ENCODE assay signal across 20 mouse cellular contexts in genomic region chr1:162660276-162660860, GRCm38 (mm10). TPM values are rescaled to one million over a fixed set of nuclear protein-coding genes. Genes with fewer than 3 reads are reported as not detected.
DNase-seq lines count a peak whose midpoint lies in the region; ATAC-seq lines count a peak whose summit lies in the region.
"Had no signal": no experiment of that assay in that cellular context is flagged by ENCODE, and none has a peak within 500 bp of the region (broad histone marks: within the 10 kb centered on the region; RNA-seq: fewer than 3 reads in every experiment).

No protein-coding gene starts in this region.

- H3K4me1 ChIP-seq in heart, embryonic 12.5 days (replicated peaks), result no peaks in the 10 kb centered on the region
- peaks cover under 1% of the 10 kb centered on the region; the same call in 1 of the 2 replicates for H3K4me1 ChIP-seq in forebrain, embryonic 15.5 days
- no peaks in the 10 kb centered on the region for H3K4me1 ChIP-seq in kidney, embryonic 16.5 days (ENCODE audit: insufficient read depth, low read length)
- 0 out of 2 replicates have a peak, but pooled peaks cover under 1% of the 10 kb centered on the region for H3K4me1 ChIP-seq in midbrain, embryonic 11.5 days (ENCODE audit: control insufficient read depth, insufficient read depth, low read length)
- H3K4me1 ChIP-seq: limb, embryonic 12.5 days had no signal

- WGBS in heart, embryonic 12.5 days, result 64% methylated on average over 11 of the region's 11 CpGs
- WGBS in forebrain, embryonic 15.5 days, result 84% methylated on average over 11 of the region's 11 CpGs
- 83% methylated on average over 11 of the region's 11 CpGs for WGBS in kidney, embryonic 16.5 days
- WGBS in midbrain, embryonic 11.5 days, result 92% methylated on average over 11 of the region's 11 CpGs

- no peaks in the 10 kb centered on the region for H3K27me3 ChIP-seq in heart, embryonic 12.5 days (replicated peaks)
- no peaks in the 10 kb centered on the region for H3K27me3 ChIP-seq in forebrain, embryonic 15.5 days
- no peaks in the 10 kb centered on the region for H3K27me3 ChIP-seq in kidney, embryonic 16.5 days (ENCODE audit: insufficient read depth, low read length)
- H3K27me3 ChIP-seq in midbrain, embryonic 11.5 days (ENCODE audit: control insufficient read depth, insufficient read depth, low read length), result no peaks in the 10 kb centered on the region
- H3K27me3 ChIP-seq: hindbrain, embryonic 12.5 days; limb, embryonic 12.5 days; neural tube, embryonic 15.5 days had no signal

- no peak for ATAC-seq in heart, embryonic 12.5 days (ENCODE audit: insufficient number of reproducible peaks, low FRiP score)
- ATAC-seq in forebrain, embryonic 15.5 days (replicated peaks), result no peak
- ATAC-seq in kidney, embryonic 16.5 days (ENCODE audit: low FRiP score, low TSS enrichment), result no peak
- no peak for ATAC-seq in midbrain, embryonic 11.5 days (ENCODE audit: low FRiP score)
- ATAC-seq: intestine, postnatal 0 days had no signal

- intact Hi-C loops in gastrocnemius, postnatal 36 days (cut with DNase I), result loop anchor here (10.0 kb wide), 1 partner anchor 306 kb away; no protein-coding TSS in a partner anchor

- H3K9me3 ChIP-seq in heart, embryonic 12.5 days (replicated peaks), result no peaks in the 10 kb centered on the region
- no peaks in the 10 kb centered on the region for H3K9me3 ChIP-seq in forebrain, embryonic 15.5 days
- H3K9me3 ChIP-seq in kidney, embryonic 16.5 days (ENCODE audit: low read length), result no peaks in the 10 kb centered on the region
- no peaks in the 10 kb centered on the region for H3K9me3 ChIP-seq in midbrain, embryonic 11.5 days (ENCODE audit: control insufficient read depth, low read length)
- H3K9me3 ChIP-seq: G1E; hindbrain, embryonic 12.5 days; limb, embryonic 12.5 days; neural tube, embryonic 15.5 days had no signal

- H3K4me3 ChIP-seq in heart, embryonic 12.5 days, result no peak overlapping the region
- no peak overlapping the region for H3K4me3 ChIP-seq in forebrain, embryonic 15.5 days
- H3K4me3 ChIP-seq in kidney, embryonic 16.5 days (ENCODE audit: low read length), result no peak overlapping the region
- no peak overlapping the region for H3K4me3 ChIP-seq in midbrain, embryonic 11.5 days (ENCODE audit: low read depth, low read length)
- H3K4me3 ChIP-seq: erythroblast, embryonic 14.5 days; hindbrain, embryonic 12.5 days; limb, embryonic 12.5 days; neural tube, embryonic 15.5 days had no signal

- peak; percentile 95 for DNase-seq in heart, adult 11 months
- DNase-seq in 416B (ENCODE audit: low read depth), result peak; percentile 64
- DNase-seq in adrenal gland, postnatal 14 days, result peak; percentile 62
- DNase-seq in gastrocnemius, postnatal 36 days, result peak; percentile 40 to 57
- DNase-seq in midbrain, embryonic 11.5 days (ENCODE audit: low spot score, missing footprints), result no peak
- DNase-seq: kidney, postnatal 36 days; right cerebral cortex, postnatal 14 days; thymus, postnatal 14 days had no signal

- H3K36me3 ChIP-seq in heart, embryonic 12.5 days, result no peaks in the 10 kb centered on the region
- H3K36me3 ChIP-seq in forebrain, embryonic 15.5 days, result no peaks in the 10 kb centered on the region
- no peaks in the 10 kb centered on the region for H3K36me3 ChIP-seq in kidney, embryonic 16.5 days (ENCODE audit: insufficient read depth, low read length)
- no peaks in the 10 kb centered on the region for H3K36me3 ChIP-seq in midbrain, embryonic 11.5 days (ENCODE audit: control insufficient read depth, insufficient read depth, low read length)
- H3K36me3 ChIP-seq: G1E; hindbrain, embryonic 12.5 days; limb, embryonic 12.5 days; neural tube, embryonic 15.5 days had no signal

- H3K4me2 ChIP-seq in heart, embryonic 12.5 days, result no peak overlapping the region
- no peak overlapping the region for H3K4me2 ChIP-seq in forebrain, embryonic 15.5 days (replicated peaks)
- no peak overlapping the region for H3K4me2 ChIP-seq in kidney, embryonic 16.5 days (replicated peaks; ENCODE audit: low read depth, low read length)
- H3K4me2 ChIP-seq in midbrain, embryonic 11.5 days, result no peak overlapping the region
- H3K4me2 ChIP-seq: hindbrain, embryonic 12.5 days; limb, embryonic 12.5 days; neural tube, embryonic 15.5 days had no signal

- H3K9ac ChIP-seq in heart, embryonic 12.5 days, result no peak overlapping the region
- no peak overlapping the region for H3K9ac ChIP-seq in forebrain, embryonic 15.5 days (replicated peaks)
- no peak overlapping the region for H3K9ac ChIP-seq in kidney, embryonic 16.5 days (replicated peaks; ENCODE audit: low read length)
- H3K9ac ChIP-seq in midbrain, embryonic 11.5 days (ENCODE audit: low read length), result no peak overlapping the region
- H3K9ac ChIP-seq: hindbrain, embryonic 12.5 days; limb, embryonic 12.5 days; neural tube, embryonic 15.5 days had no signal

- no peak overlapping the region for H3K27ac ChIP-seq in heart, embryonic 12.5 days (ENCODE audit: poor library complexity, severe bottlenecking)
- H3K27ac ChIP-seq in forebrain, embryonic 15.5 days (replicated peaks), result no peak overlapping the region
- H3K27ac ChIP-seq in kidney, embryonic 16.5 days (ENCODE audit: low read length), result no peak overlapping the region
- no peak overlapping the region for H3K27ac ChIP-seq in midbrain, embryonic 11.5 days (ENCODE audit: low read depth, low read length)
- H3K27ac ChIP-seq: hindbrain, embryonic 12.5 days; limb, embryonic 12.5 days; neural tube, embryonic 15.5 days had no signal

RNA-seq across cellular contexts. Expression of gene Myocos, which starts 2.3 kb away (rescaled TPM):
- polyA plus RNA-seq in heart, embryonic 12.5 days (2016; fragmentation: Nextera tagmentation; extraction: Ambion mirVana), result not detected in 2 replicates
- not detected in 2 replicates for total RNA-seq in adrenal gland, postnatal 14 days (2021)
- not detected for total RNA-seq in gastrocnemius, postnatal 36 days (2021)
- polyA plus RNA-seq in forebrain, embryonic 15.5 days (2015; fragmentation: Nextera tagmentation; extraction: Ambion mirVana), result not detected in 2 replicates
- polyA plus RNA-seq in kidney, embryonic 16.5 days (2015; fragmentation: Nextera tagmentation; extraction: Ambion mirVana), result not detected in 2 replicates
- not detected in 2 replicates for polyA plus RNA-seq in midbrain, embryonic 11.5 days (2014; fragmentation: Nextera tagmentation; extraction: Ambion mirVana)
- total RNA-seq: G1E; gastrocnemius, postnatal 4 days; layer of hippocampus, postnatal 25 days had no signal
- polyA plus RNA-seq: cortical plate, adult 2 months; erythroblast, embryonic 14.5 days; G1E; hindbrain, embryonic 12.5 days; intestine, postnatal 0 days; limb, embryonic 12.5 days; neural tube, embryonic 15.5 days had no signal

RNA-seq across cellular contexts. Expression of gene Myoc, which starts 21.4 kb away (rescaled TPM):
- not detected in 2 replicates for polyA plus RNA-seq in heart, embryonic 12.5 days (2016; fragmentation: Nextera tagmentation; extraction: Ambion mirVana)
- total RNA-seq in adrenal gland, postnatal 14 days (2021), result 0.74 and 0.83 TPM in 2 replicates
- total RNA-seq in gastrocnemius, postnatal 36 days (2021), result 10 to 100 TPM; 23.4 to 24.2 TPM
- polyA plus RNA-seq in forebrain, embryonic 15.5 days (2015; fragmentation: Nextera tagmentation; extraction: Ambion mirVana), result not detected in 2 replicates
- polyA plus RNA-seq in kidney, embryonic 16.5 days (2015; fragmentation: Nextera tagmentation; extraction: Ambion mirVana), result 0.17 TPM in 2 replicates
- not detected in 2 replicates for polyA plus RNA-seq in midbrain, embryonic 11.5 days (2014; fragmentation: Nextera tagmentation; extraction: Ambion mirVana)
- polyA plus RNA-seq: erythroblast, embryonic 14.5 days; G1E; hindbrain, embryonic 12.5 days; limb, embryonic 12.5 days had no signal
